Mouse (Mus musculus) kidney, adult 18-20 months (tissue): ENCODE results near the gene Pcgf1.

Source experiments
- DNase-seq: peaks from one replicate; pipeline ENCODE4 v3.0.0; 2021

Gene Pcgf1

GRCm38 (mm10) chr6:83127419-83127818 lies 49.8 kb downstream of the Pcgf1 start:
- no peak for DNase-seq
